Mouse (Mus musculus) thymus, postnatal 0 days (tissue): ENCODE data around the gene Jpt1. TPM values are rescaled to one million over a fixed set of nuclear protein-coding genes. Genes with fewer than 3 reads are reported as not detected.
"Not testable (repeated sequence)": the region's sequence is repeated elsewhere in the genome, so short reads cannot be mapped to it uniquely, and the experiment has no call there.

ENCODE experiments used
- DNase-seq: peaks from one replicate; pipeline ENCODE4 v3.0.0-alpha.2; 2015; ENCODE audit warnings: low spot score
- polyA plus RNA-seq: library from polyadenylated mRNA; unstranded; fragments of >200 nt; fragmentation: Nextera tagmentation; extraction: Ambion mirVana; gene quantifications from 2 replicates; pipeline ENCODE4 v1.2.1, GENCODE M21; 2015

Jpt1 gene
- polyA plus RNA-seq, 1 experiment from 2014 or later: 612 TPM

GRCm38 (mm10) chr11:115512407-115513183, 1.6 kb downstream of the Jpt1 start:
- DNase-seq: peak; percentile 58

GRCm38 (mm10) chr11:115512004-115512403, 2.2 kb downstream of the Jpt1 start:
- no peak for DNase-seq

- no peak for DNase-seq
Observed at GRCm38 (mm10) chr11:115511121-115511520, 3.1 kb downstream of the Jpt1 start.

DNA sequence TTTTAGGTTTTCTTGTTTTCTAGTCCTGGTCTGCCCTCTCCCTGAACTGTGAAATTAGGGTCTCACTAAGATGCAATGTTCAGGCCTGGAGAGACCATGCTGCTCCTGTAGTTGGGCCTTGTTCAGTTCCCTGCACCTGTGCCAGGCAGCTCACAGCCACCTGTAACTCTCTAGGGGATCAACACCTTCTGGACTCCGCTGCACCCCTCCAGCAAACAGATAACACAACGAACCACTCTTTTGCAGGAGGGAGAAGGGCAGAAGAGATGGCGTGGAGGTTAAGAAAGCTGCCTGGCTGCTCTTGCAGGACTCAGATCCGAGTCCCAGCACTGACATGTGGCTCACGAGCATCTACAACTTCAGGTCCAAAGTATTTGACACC, 3.7 kb downstream of the Jpt1 start:
- DNase-seq: peak; percentile 18

DNA sequence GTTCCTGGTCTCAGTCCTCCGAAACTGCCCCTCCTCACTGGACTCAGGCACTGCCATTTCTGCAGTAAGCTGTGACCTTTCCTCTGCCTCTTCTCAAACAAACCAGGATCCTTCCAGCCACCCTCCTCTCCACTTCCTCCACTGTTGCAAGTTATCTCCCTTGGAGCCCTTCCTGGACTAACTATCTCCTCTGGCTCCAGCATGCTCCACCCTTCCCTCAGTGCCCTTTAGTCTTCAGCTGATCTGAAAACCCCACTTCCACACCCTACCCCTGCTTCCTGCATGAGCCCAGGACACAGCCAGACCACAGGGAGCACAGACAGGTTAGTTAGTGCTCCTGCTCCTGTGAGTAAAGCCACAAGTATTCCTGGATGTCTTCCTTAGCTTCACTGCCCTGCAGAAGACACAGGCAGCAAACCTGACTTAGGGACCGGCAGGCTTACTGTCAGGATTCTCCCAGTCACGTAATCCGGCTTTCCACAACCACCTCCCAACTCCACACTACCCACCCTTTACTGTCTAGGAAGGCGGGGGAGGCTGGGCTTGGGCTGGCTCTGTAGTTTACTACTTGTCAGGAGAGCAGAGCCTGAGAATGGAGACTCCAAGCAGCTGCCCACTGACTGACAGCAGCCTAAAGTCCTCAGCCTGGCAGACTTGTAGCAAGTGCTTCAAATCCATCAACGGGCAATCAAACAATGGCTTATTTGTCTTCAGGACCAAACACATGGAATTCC, 4.2 kb downstream of the Jpt1 start:
- DNase-seq: no peak

GRCm38 (mm10) chr11:115508061-115508460, 6.1 kb downstream of the Jpt1 start:
- peak; percentile 65 for DNase-seq

GRCm38 (mm10) chr11:115506586-115506985, 7.6 kb downstream of the Jpt1 start:
- no peak for DNase-seq

DNA sequence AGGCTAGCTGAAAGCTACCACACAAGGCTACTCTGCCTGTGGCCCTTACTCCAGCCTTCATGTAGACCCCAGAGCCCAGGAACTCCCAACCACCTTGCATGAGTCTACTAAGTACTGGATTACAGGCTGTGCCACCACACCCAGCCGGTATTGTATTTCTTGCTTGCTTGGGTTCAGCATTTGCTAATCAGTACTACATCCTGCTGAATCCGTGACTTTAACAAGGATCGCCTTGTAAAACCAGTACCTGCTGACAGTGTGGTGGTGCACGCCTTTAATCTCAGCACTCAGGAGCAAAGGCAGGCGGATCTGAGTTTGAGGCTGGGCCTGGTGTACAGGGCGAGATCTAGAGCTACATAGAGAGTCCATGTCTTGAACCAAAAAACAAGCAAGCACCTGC, 11.6 kb downstream of the Jpt1 start:
- DNase-seq: no peak

DNA sequence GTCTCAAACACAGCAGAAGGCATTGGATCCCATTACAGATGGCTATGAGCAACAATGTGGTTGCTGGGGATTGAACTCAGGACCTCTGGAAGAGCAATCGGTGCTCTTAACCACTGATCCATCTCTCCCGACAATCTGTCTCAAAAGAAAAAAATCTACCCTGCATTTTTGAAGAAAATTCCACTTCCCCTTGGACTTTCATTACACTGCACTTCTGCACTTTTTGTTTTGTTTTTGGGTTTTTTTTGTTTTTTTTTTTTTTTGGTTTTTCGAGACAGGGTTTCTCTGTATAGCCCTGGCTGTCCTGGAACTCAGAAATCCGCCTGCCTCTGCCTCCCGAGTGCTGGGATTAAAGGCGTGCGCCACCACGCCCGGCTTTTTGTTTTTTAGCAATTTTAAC, 17.6 kb downstream of the Jpt1 start:
- DNase-seq: not testable (repeated sequence)

GRCm38 (mm10) chr11:115492387-115492786, 21.8 kb downstream of the Jpt1 start:
- no peak for DNase-seq

DNA sequence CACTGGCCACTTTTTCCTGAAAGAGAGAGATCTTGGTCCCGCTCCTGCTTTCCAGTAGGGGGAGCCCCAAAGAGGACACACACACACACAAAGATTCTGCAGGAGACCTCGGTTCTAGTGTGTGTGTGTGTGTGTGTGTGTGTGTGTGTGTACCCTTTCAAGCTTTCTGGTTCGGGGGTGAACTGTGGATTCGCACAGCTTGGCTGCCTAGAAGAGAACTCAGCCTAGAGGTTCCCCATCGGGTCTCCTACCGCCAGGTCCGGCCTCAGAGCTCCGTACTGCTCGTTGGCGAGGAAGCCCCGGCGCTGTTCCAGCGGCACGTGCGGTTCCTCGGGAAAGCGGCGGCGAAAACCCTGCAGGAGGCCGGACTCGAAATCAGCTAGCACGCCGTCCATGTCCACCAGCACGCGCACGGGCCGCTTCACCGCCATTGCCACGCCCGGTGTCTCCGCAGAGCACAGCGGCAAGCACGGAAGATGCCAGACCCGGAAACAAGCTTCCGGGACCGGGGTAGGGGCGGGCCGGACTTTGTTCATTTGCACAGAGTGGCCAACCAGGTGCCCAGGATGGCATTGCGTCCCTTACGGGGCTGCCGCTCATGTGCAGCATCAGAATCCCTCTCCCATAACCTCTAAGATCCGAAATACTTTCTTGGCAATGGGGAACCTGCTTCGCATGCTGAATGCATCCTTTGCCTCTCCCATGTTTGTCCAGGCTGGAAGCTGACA, 22.7 kb downstream of the Jpt1 start, which contains the start of gene Nt5c:
Gene Nt5c, minus strand, starts transcription at position 507 of the 728 bp plus-strand sequence.
- DNase-seq: peak; percentile 87

DNA sequence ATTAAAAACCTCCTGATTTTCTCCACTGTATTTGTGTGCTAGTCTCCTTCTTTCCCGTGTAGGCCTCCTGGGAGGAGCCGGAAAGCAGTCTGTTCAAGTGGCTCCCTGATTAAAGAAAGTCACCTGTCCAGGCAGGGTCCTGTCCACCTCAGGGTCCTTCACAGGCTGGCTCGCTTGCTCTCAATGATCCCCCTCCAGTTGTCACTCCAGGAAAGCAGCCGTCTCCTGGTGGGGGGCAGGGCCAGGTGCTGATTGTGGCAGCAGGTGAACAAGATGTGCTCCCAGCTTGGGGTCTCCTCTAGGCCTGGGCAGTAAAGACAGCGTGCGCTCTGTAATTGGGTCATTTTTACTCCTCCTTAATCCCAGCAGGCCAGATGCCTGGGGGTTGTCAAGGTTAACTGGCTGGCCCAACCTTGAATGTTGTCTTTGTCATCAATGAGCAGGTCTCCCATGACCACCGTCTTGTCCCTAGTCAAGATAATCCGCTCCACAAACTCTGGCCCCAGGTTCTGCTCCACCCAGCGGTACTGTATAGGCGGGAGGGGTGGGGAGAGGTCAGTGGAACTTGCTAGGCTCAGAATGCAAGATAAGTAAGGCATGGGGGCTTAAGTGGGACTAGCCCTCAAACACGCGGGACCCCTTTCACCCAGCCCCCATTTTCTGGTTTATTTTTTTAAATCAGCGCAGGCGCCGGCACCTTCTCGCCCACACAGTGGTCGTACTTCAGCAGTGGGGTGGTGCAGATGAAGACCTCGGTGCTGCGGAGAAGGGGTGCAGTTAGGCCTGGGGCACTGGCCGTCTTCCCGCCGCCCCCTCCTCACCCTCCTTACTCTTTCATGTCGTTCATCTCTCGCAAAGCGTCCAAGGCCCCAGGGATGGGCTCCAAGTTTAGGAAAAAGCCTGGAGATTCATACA, 23.5 kb downstream of the Jpt1 start:
- no peak for DNase-seq

DNA sequence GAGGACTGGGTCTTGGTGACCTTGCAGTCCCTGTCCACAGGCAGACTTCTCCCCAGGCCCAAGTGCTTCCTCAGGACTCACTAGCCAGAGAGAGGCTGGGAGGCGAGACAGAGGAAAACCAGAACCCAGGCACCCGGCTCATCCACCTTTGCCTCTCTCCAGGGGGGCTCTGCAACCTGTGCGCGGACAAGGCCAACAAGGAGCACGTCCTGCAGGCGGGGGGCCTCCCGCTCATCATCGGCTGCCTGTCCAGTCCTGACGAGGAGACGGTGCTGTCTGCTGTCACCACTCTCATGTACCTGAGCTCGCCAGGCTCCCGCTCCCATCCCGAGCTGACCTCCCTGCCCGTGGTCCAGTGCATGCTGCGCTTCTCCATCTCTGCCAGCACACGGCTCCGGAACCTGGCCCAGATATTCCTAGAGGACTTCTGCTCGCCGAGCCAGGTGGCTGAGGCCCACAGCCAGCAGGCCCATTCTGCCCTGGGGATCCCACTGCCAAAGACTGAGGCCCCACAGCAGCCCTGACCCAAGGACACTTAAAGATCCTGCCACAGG, 25.6 kb downstream of the Jpt1 start:
- no peak for DNase-seq

- DNase-seq: no peak
Observed at GRCm38 (mm10) chr11:115485155-115485554, 29.0 kb downstream of the Jpt1 start.

DNA sequence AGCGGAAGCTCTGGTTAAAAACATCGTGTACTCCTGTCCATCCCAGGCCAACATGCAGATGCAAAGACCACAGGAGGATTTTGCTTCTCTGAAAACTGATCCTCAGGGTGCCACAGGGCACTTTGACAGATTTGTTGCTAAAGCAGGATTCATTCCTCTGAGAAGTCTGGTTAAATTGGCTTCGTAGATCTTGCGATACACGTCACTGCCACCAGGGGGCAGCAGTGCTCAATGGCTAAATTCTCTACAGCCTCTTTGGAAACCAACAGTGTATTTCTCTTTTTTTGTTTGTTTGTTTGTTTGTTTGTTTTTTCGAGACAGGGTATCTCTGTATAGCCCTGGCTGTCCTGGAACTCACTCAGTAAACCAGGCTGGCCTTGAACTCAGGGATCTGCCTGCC, 30.5 kb downstream of the Jpt1 start:
- peak; percentile 83 for DNase-seq

DNA sequence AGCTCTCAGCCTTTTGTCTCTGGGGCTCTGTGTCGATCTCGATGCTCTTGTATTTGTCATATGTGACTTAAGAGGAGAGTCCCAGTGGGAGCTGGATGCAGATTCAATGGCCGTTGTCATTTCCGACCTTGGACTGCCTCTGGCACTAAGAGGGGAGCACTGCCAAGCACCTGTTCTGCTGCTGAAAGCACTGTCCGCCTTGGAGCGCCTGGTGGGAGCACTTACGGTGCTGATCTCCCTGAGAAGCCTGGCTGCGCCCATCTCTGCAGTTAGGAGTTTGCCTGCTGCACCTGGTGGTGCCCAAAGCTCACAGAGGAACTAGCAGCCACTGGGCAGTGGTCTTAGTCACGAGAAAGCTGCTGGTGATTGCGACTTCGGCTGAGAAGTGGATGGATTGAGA, 30.9 kb downstream of the Jpt1 start:
- no peak for DNase-seq

DNA sequence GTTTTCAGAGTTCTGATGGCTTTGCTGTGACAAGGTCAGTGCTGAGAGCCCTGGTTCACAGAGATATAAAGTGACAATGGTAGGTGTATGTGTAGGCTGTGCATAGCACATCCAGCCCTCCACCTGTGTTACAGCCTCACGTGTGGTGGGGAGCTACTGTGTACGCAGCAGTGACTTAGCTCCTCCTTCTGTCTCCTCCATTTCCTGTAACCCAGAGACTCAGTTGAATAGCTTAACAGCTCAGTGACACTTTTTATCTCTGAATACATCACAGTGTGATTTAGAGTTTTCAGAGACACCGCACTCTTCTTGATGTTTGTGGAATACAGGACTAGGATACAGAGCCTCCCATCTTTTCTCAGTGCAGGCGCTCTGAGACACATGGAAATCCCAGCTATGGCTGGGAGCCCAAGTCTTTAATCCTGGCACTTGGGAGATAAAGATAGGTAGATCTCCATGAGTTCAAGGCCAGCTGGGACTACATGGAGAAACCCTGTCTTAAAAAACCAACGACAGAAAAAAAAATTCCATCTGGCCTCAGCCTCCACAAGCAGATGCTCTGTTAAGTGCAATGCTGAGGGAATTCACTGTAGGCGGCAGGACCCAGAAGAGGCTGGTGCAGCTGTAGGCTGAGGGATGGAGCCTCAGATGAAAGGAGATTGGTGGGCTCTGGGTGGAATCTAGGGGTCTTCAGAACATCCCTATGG, 32.5 kb downstream of the Jpt1 start:
- DNase-seq: peak; percentile 81

DNA sequence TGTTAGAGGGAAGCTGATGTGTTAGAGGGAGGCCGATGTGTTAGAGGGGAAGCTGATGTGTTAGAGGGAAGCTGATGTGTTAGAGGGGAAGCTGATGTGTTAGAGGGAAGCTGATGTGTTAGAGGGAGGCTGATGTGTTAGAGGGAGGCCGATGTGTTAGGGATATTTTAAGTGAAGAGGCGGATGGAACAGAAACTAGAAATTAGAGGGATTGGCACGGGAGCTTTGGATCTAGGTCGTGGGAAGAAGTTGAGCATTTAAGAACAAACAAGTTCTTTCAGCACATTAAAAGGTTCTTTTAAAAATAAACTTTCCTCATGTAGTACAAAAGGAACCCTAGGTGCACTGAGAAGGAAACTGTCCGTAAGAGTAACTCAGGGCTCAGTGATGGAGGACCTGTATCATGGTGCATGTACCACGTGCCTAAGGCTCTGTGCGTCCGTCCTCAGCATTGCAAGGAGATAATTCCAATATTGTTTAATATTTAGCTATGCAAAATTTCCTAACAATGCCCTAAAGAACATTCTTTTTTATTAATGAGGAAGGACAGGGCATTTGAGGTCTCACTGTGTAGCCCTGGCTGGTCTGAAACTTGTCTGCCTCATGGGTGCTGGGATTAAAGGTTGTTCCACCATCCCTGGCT, 35.8 kb downstream of the Jpt1 start:
- DNase-seq: no peak

- not testable (repeated sequence) for DNase-seq
Observed at GRCm38 (mm10) chr11:115477388-115477787, 36.8 kb downstream of the Jpt1 start.
